ENCODE assay signal across 25 mouse cellular contexts in genomic region chr12:54178323-54178722, GRCm38 (mm10).
"Had no signal": no experiment of that assay in that cellular context is flagged by ENCODE, and none has a peak within 500 bp of the region (broad histone marks: within the 10 kb centered on the region; RNA-seq: fewer than 3 reads in every experiment).

No protein-coding gene starts in this region.

- H3K27me3 ChIP-seq: heart, embryonic 12.5 days; hindbrain, embryonic 12.5 days; hindbrain, embryonic 15.5 days; limb, embryonic 13.5 days; limb, embryonic 15.5 days; liver, embryonic 12.5 days had no signal

- DNase-seq: gastrocnemius, postnatal 14 days; gastrocnemius, postnatal 36 days; heart, adult 18-20 months; heart, postnatal 10 days; heart, postnatal 4 days; kidney, adult 11 months; kidney, adult 2 months; kidney, adult 9 months; kidney, postnatal 14 days; kidney, postnatal 36 days; layer of hippocampus, adult 9-11 months; layer of hippocampus, postnatal 36 days; left cerebral cortex, postnatal 4 days had no signal

- ATAC-seq: hindbrain, postnatal 0 days; intestine, embryonic 16.5 days; liver, embryonic 12.5 days had no signal

- H3K27ac ChIP-seq: heart, embryonic 10.5 days; hindbrain, embryonic 10.5 days; hindbrain, embryonic 12.5 days; hindbrain, embryonic 15.5 days; hindbrain, postnatal 0 days; kidney, embryonic 15.5 days; kidney, postnatal 0 days; limb, embryonic 13.5 days; limb, embryonic 15.5 days; liver, embryonic 12.5 days had no signal

- H3K4me3 ChIP-seq: heart, embryonic 10.5 days; heart, embryonic 12.5 days; hindbrain, embryonic 10.5 days; hindbrain, embryonic 12.5 days; hindbrain, embryonic 15.5 days; kidney, embryonic 15.5 days; limb, embryonic 13.5 days; limb, embryonic 15.5 days; liver, embryonic 12.5 days had no signal

- H3K9ac ChIP-seq: heart, embryonic 12.5 days; hindbrain, embryonic 12.5 days; hindbrain, embryonic 15.5 days; kidney, embryonic 15.5 days; limb, embryonic 13.5 days; limb, embryonic 15.5 days; liver, embryonic 12.5 days had no signal

- H3K36me3 ChIP-seq: hindbrain, embryonic 12.5 days; hindbrain, embryonic 15.5 days; limb, embryonic 13.5 days; limb, embryonic 15.5 days had no signal

- H3K4me2 ChIP-seq: heart, embryonic 12.5 days; hindbrain, embryonic 12.5 days; hindbrain, embryonic 15.5 days; kidney, embryonic 15.5 days; limb, embryonic 13.5 days; limb, embryonic 15.5 days; liver, embryonic 12.5 days had no signal

- H3K4me1 ChIP-seq: heart, embryonic 12.5 days; hindbrain, embryonic 10.5 days; hindbrain, embryonic 12.5 days; hindbrain, embryonic 15.5 days; kidney, embryonic 15.5 days; limb, embryonic 15.5 days; liver, embryonic 12.5 days had no signal

- H3K9me3 ChIP-seq: heart, embryonic 10.5 days; heart, embryonic 12.5 days; hindbrain, embryonic 10.5 days; hindbrain, embryonic 12.5 days; hindbrain, embryonic 15.5 days; kidney, embryonic 15.5 days; limb, embryonic 13.5 days; limb, embryonic 15.5 days; liver, embryonic 12.5 days had no signal
